Mouse (Mus musculus) erythroblast, embryonic 14.5 days (primary cell): ENCODE results near the gene Gm17571.

Source experiments
- GATA1 ChIP-seq: IDR thresholded peaks from 2 replicates; pipeline ENCODE4 v1.6.1; 2012; ENCODE audit warnings: low read length, inconsistent platforms, mixed read lengths
- TAL1 ChIP-seq: IDR thresholded peaks from 3 replicates; pipeline ENCODE4 v1.6.1; 2012; ENCODE audit warnings: low read length, inconsistent platforms, mixed read lengths

GRCm38 (mm10) chr9:13468778-13469177 lies 22.2 kb upstream of the Gm17571 start:
- no peak for TF ChIP-seq GATA1
- TF ChIP-seq TAL1, result no peak
